Mouse (Mus musculus) limb, embryonic 10.5 days (tissue): Measurements from ENCODE around the gene Tex13c2. TPM values are rescaled to one million over a fixed set of nuclear protein-coding genes. Genes with fewer than 3 reads are reported as not detected.

ENCODE experiments used
- DNase-seq: peaks from one replicate; pipeline ENCODE4 v3.0.0-alpha.2; 2017; ENCODE audit warnings: low spot score
- H3K27ac ChIP-seq: fragments of 300-500 bp; sonication (generic); 2 replicates; pipeline ENCODE4 v1.5.1; 2016; ENCODE audit warnings: mild to moderate bottlenecking
- H3K27me3 ChIP-seq: fragments of 300-500 bp; sonication (generic); 2 replicates; pipeline ENCODE4 v1.6.1; 2016; ENCODE audit warnings: low read depth, mild to moderate bottlenecking; ENCODE audit not compliant: poor library complexity, severe bottlenecking
- H3K36me3 ChIP-seq: fragments of 300-500 bp; sonication (generic); 2 replicates; pipeline ENCODE4 v1.6.1; 2016; ENCODE audit warnings: mild to moderate bottlenecking, moderate library complexity
- H3K4me1 ChIP-seq: fragments of 300-500 bp; sonication (generic); 2 replicates; pipeline ENCODE4 v1.6.1; 2016
- H3K4me3 ChIP-seq: fragments of 300-500 bp; sonication (generic); 2 replicates; pipeline ENCODE4 v1.5.1; 2016; ENCODE audit warnings: mild to moderate bottlenecking, moderate library complexity
- H3K9me3 ChIP-seq: fragments of 300-500 bp; sonication (generic); replicated peaks from 2 replicates; pipeline ENCODE4 v1.6.1; 2016; ENCODE audit warnings: mild to moderate bottlenecking
- WGBS: fragments of 180-500 bp; shearing (Covaris S2); methylation state at CpG from one replicate; pipeline ENCODE4 v1.1.7; 2016; 5-methylcytosine and 5-hydroxymethylcytosine counted together
- polyA plus RNA-seq: library from polyadenylated mRNA; unstranded; fragments of >200 nt; fragmentation: Nextera tagmentation; extraction: Ambion mirVana; gene quantifications from 2 replicates; pipeline ENCODE4 v1.2.1, GENCODE M21; 2016

Gene Tex13c2
- not detected in 2 replicates for polyA plus RNA-seq

- no peak within 1 kb of the TSS for H3K27ac ChIP-seq
- WGBS = 90% methylated on average over 16 of the region's 16 CpGs
- no peak within 1 kb of the TSS for H3K4me3 ChIP-seq
- no peaks in the 10 kb centered on the region; the same call in 1 of the 2 replicates for H3K9me3 ChIP-seq
- no peaks in the 10 kb centered on the region for H3K36me3 ChIP-seq
- H3K4me1 ChIP-seq = no peaks in the 10 kb centered on the region
- H3K27me3 ChIP-seq = no peaks in the 10 kb centered on the region
- DNase-seq = no peak
Observed at GRCm38 (mm10) chrX:42489446-42489845, at the start of gene Tex13c2. Gene Tex13c2, plus strand, starts transcription at chrX:42489691.

- 88% methylated on average over 1 of the region's 1 CpGs for WGBS
- H3K4me1 ChIP-seq = no peaks in the 10 kb centered on the region
- H3K27me3 ChIP-seq = no peaks in the 10 kb centered on the region
- no peak overlapping the region for H3K27ac ChIP-seq
- H3K36me3 ChIP-seq = no peaks in the 10 kb centered on the region
- no peak for DNase-seq
- H3K4me3 ChIP-seq = no peak overlapping the region
- no peaks in the 10 kb centered on the region for H3K9me3 ChIP-seq
Observed at GRCm38 (mm10) chrX:42450305-42450704, 39.2 kb upstream of the Tex13c2 start.

GRCm38 (mm10) chrX:42453001-42453400 is 36.5 kb upstream of the Tex13c2 start:
- 92% methylated on average over 1 of the region's 1 CpGs for WGBS
- H3K27ac ChIP-seq = no peak overlapping the region

GRCm38 (mm10) chrX:42454533-42454932 is 35.0 kb upstream of the Tex13c2 start:
- Histone ChIP-seq H3K27me3 (no peaks in the 10 kb centered on the region), H3K9me3 (no peaks in the 10 kb centered on the region), H3K4me3 (no peak overlapping the region), H3K36me3 (no peaks in the 10 kb centered on the region), H3K4me1 (no peaks in the 10 kb centered on the region), H3K27ac (no peak overlapping the region)
- DNase-seq = no peak
- 82% methylated on average over 7 of the region's 7 CpGs for WGBS

More at GRCm38 (mm10) chrX:42453001-42453400, 36.5 kb upstream of the Tex13c2 start:
- Histone ChIP-seq H3K36me3 (no peaks in the 10 kb centered on the region), H3K4me3 (no peak overlapping the region), H3K9me3 (no peaks in the 10 kb centered on the region), H3K4me1 (no peaks in the 10 kb centered on the region), H3K27me3 (no peaks in the 10 kb centered on the region)
- no peak for DNase-seq

- Histone ChIP-seq H3K27ac (no peak overlapping the region), H3K9me3 (no peaks in the 10 kb centered on the region; the same call in 1 of the 2 replicates), H3K27me3 (no peaks in the 10 kb centered on the region), H3K4me3 (no peak overlapping the region), H3K4me1 (no peaks in the 10 kb centered on the region), H3K36me3 (no peaks in the 10 kb centered on the region)
- DNase-seq = no peak
- 96% methylated on average over 8 of the region's 8 CpGs for WGBS
Observed at GRCm38 (mm10) chrX:42490336-42490735, 845 bp downstream of the Tex13c2 start.

GRCm38 (mm10) chrX:42500538-42500937 is 11.0 kb downstream of the Tex13c2 start:
- H3K4me3 ChIP-seq = no peak overlapping the region
- no peaks in the 10 kb centered on the region for H3K36me3 ChIP-seq
- no peaks in the 10 kb centered on the region for H3K4me1 ChIP-seq
- H3K9me3 ChIP-seq = no peaks in the 10 kb centered on the region
- no peaks in the 10 kb centered on the region for H3K27me3 ChIP-seq
- DNase-seq = no peak
- H3K27ac ChIP-seq = no peak overlapping the region

GRCm38 (mm10) chrX:42502291-42503043 is 13.0 kb downstream of the Tex13c2 start, which contains the start of gene Sh2d1a:
Gene Sh2d1a, plus strand, starts transcription at chrX:42502453.
- Histone ChIP-seq H3K9me3 (no peaks in the 10 kb centered on the region), H3K4me3 (no peak within 1 kb of the TSS), H3K27ac (no peak within 1 kb of the TSS), H3K36me3 (no peaks in the 10 kb centered on the region), H3K27me3 (no peaks in the 10 kb centered on the region), H3K4me1 (no peaks in the 10 kb centered on the region)
- 84% methylated on average over 13 of the region's 13 CpGs for WGBS
- DNase-seq = no peak

GRCm38 (mm10) chrX:42511105-42511504 is 21.6 kb downstream of the Tex13c2 start:
- Histone ChIP-seq H3K9me3 (no peaks in the 10 kb centered on the region), H3K27me3 (no peaks in the 10 kb centered on the region), H3K4me3 (no peak overlapping the region), H3K4me1 (no peaks in the 10 kb centered on the region), H3K36me3 (no peaks in the 10 kb centered on the region), H3K27ac (no peak overlapping the region)
- DNase-seq = no peak
- WGBS = 84% methylated on average over 2 of the region's 2 CpGs

- no peaks in the 10 kb centered on the region for H3K9me3 ChIP-seq
- H3K27ac ChIP-seq = no peak overlapping the region
- H3K36me3 ChIP-seq = no peaks in the 10 kb centered on the region
- H3K27me3 ChIP-seq = no peaks in the 10 kb centered on the region
- no peak overlapping the region for H3K4me3 ChIP-seq
- no peaks in the 10 kb centered on the region for H3K4me1 ChIP-seq
- DNase-seq = no peak
Observed at GRCm38 (mm10) chrX:42512567-42512966, 23.1 kb downstream of the Tex13c2 start.

GRCm38 (mm10) chrX:42522868-42523267 is 33.4 kb downstream of the Tex13c2 start:
- Histone ChIP-seq H3K27ac (no peak overlapping the region), H3K4me1 (no peaks in the 10 kb centered on the region), H3K4me3 (no peak overlapping the region), H3K36me3 (no peaks in the 10 kb centered on the region), H3K9me3 (no peaks in the 10 kb centered on the region), H3K27me3 (no peaks in the 10 kb centered on the region)
- no peak for DNase-seq
- 90% methylated on average over 2 of the region's 2 CpGs for WGBS

GRCm38 (mm10) chrX:42530703-42531102 is 41.2 kb downstream of the Tex13c2 start:
- H3K9me3 ChIP-seq = no peaks in the 10 kb centered on the region
- no peaks in the 10 kb centered on the region for H3K36me3 ChIP-seq
- no peak overlapping the region for H3K27ac ChIP-seq
- 82% methylated on average over 4 of the region's 4 CpGs for WGBS
- no peaks in the 10 kb centered on the region for H3K4me1 ChIP-seq
- H3K27me3 ChIP-seq = no peaks in the 10 kb centered on the region
- DNase-seq = no peak
- H3K4me3 ChIP-seq = no peak overlapping the region

- WGBS = 43% methylated on average over 3 of the region's 3 CpGs
- no peak overlapping the region for H3K4me3 ChIP-seq
- no peaks in the 10 kb centered on the region for H3K36me3 ChIP-seq
- H3K4me1 ChIP-seq = no peaks in the 10 kb centered on the region
- no peak for DNase-seq
- no peaks in the 10 kb centered on the region for H3K27me3 ChIP-seq
- no peak overlapping the region for H3K27ac ChIP-seq
- H3K9me3 ChIP-seq = no peaks in the 10 kb centered on the region
Observed at GRCm38 (mm10) chrX:42540030-42540755, 50.7 kb downstream of the Tex13c2 start.

GRCm38 (mm10) chrX:42540756-42541053 is 51.2 kb downstream of the Tex13c2 start:
- H3K36me3 ChIP-seq = no peaks in the 10 kb centered on the region
- H3K4me1 ChIP-seq = no peaks in the 10 kb centered on the region
- no peak overlapping the region for H3K4me3 ChIP-seq
- H3K27ac ChIP-seq = no peak overlapping the region
- no peaks in the 10 kb centered on the region for H3K27me3 ChIP-seq
- DNase-seq = peak; percentile 55
- no peaks in the 10 kb centered on the region for H3K9me3 ChIP-seq
- 51% methylated on average over 5 of the region's 5 CpGs for WGBS
